Mouse (Mus musculus) Patski (cell line): ENCODE results near the gene Primpol. TPM values are rescaled to one million over a fixed set of nuclear protein-coding genes. Genes with fewer than 3 reads are reported as not detected.
"Not testable (repeated sequence)": the region's sequence is repeated elsewhere in the genome, so short reads cannot be mapped to it uniquely, and the experiment has no call there.

Experiments used
- ATAC-seq: fragments of 100-300 bp; one replicate; pipeline ENCODE4 v1.8.0; 2021
- CTCF ChIA-PET: fragments of 350-600 bp; sonication (Branson Sonifier 250); formaldehyde crosslinking; loops from one replicate; lab custom pipeline; 2022; ENCODE audit warnings: inconsistent platforms; lab: Charles Lee
- POLR2A ChIA-PET: fragments of 350-600 bp; sonication (Branson Sonifier 250); formaldehyde crosslinking; loops from one replicate; lab custom pipeline; 2022; ENCODE audit warnings: antibody characterized with exemption, inconsistent platforms; lab: Charles Lee
- DNase-seq: peaks from one replicate; pipeline ENCODE4 v3.0.0-alpha.2; 2011; ENCODE audit warnings: low read depth, low spot score
- H3K27me3 ChIP-seq: fragments of 371-371 bp; one replicate; pipeline ENCODE4 v1.5.1; 2021
- CTCF ChIP-seq: fragments of 100-300 bp; IDR thresholded peaks from one replicate; pipeline ENCODE4 v1.5.1; 2021
- in situ Hi-C: fragments of 300-500 bp; cut with MboI; formaldehyde crosslinking; loops from 3 replicates; pipeline ENCODE4 v1.11.1; 2018; ENCODE audit warnings: low pct_unique_long_range_greater_than_20kb, mixed read lengths
- polyA plus RNA-seq: library from polyadenylated mRNA; unstranded; gene quantifications from one replicate; pipeline ENCODE4 v1.2.3, GENCODE M21; 2021

The Primpol gene
- polyA plus RNA-seq, 1 experiment from 2014 or later: 14.0 TPM

DNA sequence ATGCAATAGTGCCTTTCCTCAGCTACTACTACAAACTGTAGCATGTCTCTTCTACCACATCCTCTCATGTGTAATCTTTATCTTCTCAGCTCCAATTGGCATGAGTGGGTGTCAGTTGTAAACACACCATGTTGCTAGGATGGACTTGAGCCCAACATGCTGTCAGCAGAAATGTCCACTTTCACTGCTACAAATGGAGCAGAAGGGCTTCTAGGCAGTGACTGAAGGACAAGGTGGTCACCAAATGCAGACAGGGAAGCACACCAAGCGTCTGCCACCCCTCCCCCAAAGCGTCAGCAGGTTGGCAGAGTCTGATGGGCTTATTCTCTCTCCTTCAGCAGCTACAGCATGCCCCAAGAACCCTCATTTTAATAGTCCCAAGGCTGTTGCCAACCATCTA lies 23.2 kb downstream of the Primpol start:
- CTCF ChIA-PET: interaction anchor here (2.2 kb wide), 1 partner anchor 8 kb away, joined by 6 read pairs; no protein-coding TSS in a partner anchor
- POLR2A ChIA-PET: no interaction called here
- TF ChIP-seq CTCF: no peak
- in situ Hi-C loops: no loop called here
- ATAC-seq (no peak), DNase-seq (no peak)
- H3K27me3 ChIP-seq: no peaks in the 10 kb centered on the region

DNA sequence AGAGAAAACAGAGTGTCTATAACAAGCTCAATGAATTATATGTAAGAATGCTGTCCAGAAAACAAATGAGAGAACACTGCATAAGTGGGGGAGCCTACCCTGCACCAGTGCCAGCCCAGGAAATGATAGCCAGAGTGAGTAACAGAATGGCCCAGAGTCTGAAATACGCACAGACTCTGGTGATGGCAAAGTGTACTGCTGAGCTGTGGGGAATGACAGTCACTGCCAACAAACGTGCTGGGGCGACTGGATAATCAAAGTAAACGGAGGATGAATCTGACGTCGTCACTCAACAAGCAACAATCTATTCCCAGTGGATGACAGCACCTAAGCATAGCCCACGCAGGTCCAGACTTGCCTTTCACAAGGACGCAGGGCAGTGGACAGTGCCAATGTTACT lies 23.9 kb downstream of the Primpol start:
- no peak for TF ChIP-seq CTCF
- DNase-seq (no peak), ATAC-seq (no peak)
- no peaks in the 10 kb centered on the region for H3K27me3 ChIP-seq
- in situ Hi-C loops: no loop called here
- ChIA-PET POLR2A (no interaction called here), CTCF (interaction anchor here (2.2 kb wide), 1 partner anchor 8 kb away, joined by 6 read pairs; no protein-coding TSS in a partner anchor)

DNA sequence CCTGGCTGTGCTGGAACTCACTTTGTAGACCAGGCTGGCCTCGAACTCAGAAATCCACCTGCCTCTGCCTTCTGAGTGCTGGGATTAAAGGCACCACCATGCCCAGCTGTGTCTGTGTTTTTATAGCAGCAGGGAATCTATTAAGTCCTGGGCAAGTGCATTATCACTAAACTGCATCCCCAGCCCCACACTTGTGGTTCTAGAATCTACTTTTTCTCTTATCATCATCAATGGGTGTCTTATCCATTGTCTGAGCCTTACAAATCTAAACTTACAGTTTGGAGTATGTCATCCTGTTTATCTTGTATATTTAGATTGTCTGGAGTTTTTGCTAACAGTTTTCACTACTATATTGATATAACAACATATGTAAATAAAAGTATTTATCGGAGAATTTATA lies 28.3 kb downstream of the Primpol start:
- DNase-seq: no peak
- no peak for TF ChIP-seq CTCF
- no peaks in the 10 kb centered on the region for H3K27me3 ChIP-seq
- in situ Hi-C loops: no loop called here
- ChIA-PET CTCF (no interaction called here), POLR2A (no interaction called here)
- ATAC-seq: no peak

GRCm38 (mm10) chr8:46587911-46588310 lies 29.1 kb downstream of the Primpol start:
- DNase-seq (no peak), ATAC-seq (no peak)
- CTCF ChIA-PET: no interaction called here
- no peak for TF ChIP-seq CTCF
- in situ Hi-C loops: no loop called here
- POLR2A ChIA-PET: no interaction called here
- no peaks in the 10 kb centered on the region for H3K27me3 ChIP-seq

- DNase-seq: no peak
- no peak for TF ChIP-seq CTCF
- ChIA-PET POLR2A (no interaction called here), CTCF (no interaction called here)
- ATAC-seq: no peak
- in situ Hi-C loops: no loop called here
- no peaks in the 10 kb centered on the region for H3K27me3 ChIP-seq
Measured at GRCm38 (mm10) chr8:46585576-46585975, 31.4 kb downstream of the Primpol start.

DNA sequence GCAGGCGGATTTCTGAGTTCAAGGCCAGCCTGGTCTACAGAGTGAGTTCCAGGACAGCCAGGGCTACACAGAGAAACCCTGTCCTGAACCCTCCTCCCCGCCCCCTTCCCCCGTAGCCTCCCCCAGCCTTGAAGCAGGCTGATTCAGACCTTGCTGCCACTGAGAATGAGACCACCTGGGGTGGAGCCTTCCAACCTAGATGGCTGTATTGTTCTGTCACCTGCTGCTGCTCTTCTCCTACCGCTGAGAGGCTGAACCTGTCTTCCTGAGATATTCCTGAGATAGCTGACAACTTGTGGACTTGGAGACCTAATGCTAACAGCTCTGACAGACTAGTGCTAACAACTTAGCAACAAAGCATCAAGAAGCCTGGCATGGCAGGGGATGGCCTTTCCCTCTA lies 32.7 kb downstream of the Primpol start:
- POLR2A ChIA-PET: not testable (repeated sequence)

DNA sequence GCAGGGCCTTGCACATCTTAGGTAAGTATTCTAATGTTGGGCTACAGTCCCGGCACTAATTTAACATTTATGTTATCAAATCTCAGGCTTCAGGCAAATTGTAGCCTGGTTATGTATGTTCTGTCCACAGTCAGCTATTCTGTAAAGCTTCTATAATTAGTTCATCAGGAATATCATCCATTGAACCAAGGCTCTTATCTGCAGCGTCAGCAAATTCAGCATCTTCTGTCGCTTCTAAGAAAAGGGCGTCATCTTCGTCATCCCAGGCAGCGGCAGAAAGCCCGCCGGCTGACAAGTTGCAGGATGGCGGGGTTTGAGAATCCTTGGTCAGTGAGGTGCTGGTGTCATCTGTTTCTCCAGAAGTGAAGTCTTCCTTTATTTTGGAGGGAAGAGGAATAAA lies 38.2 kb downstream of the Primpol start:
- in situ Hi-C loops: no loop called here
- TF ChIP-seq CTCF: no peak
- no peaks in the 10 kb centered on the region for H3K27me3 ChIP-seq
- CTCF ChIA-PET: no interaction called here
- POLR2A ChIA-PET: no interaction called here
- DNase-seq: no peak
- no peak for ATAC-seq

More for the DNA sequence above, 32.7 kb downstream of the Primpol start:
- in situ Hi-C loops, CTCF ChIA-PET, H3K27me3 ChIP-seq, DNase-seq, ATAC-seq: not testable (repeated sequence)

- ATAC-seq (no peak), DNase-seq (no peak)
- TF ChIP-seq CTCF: no peak
- CTCF ChIA-PET: no interaction called here
- POLR2A ChIA-PET: interaction anchor here (0.6 kb wide), 1 partner anchor 45 kb away, joined by 3 read pairs; no protein-coding TSS in a partner anchor
- no peaks in the 10 kb centered on the region for H3K27me3 ChIP-seq
- in situ Hi-C loops: no loop called here
Measured at GRCm38 (mm10) chr8:46573964-46574363, 43.0 kb downstream of the Primpol start.

- POLR2A ChIA-PET: no interaction called here
- no peaks in the 10 kb centered on the region for H3K27me3 ChIP-seq
- in situ Hi-C loops: no loop called here
- DNase-seq (no peak), ATAC-seq (no peak)
- CTCF ChIA-PET: no interaction called here
- no peak for TF ChIP-seq CTCF
Measured at GRCm38 (mm10) chr8:46573446-46573845, 43.6 kb downstream of the Primpol start.

DNA sequence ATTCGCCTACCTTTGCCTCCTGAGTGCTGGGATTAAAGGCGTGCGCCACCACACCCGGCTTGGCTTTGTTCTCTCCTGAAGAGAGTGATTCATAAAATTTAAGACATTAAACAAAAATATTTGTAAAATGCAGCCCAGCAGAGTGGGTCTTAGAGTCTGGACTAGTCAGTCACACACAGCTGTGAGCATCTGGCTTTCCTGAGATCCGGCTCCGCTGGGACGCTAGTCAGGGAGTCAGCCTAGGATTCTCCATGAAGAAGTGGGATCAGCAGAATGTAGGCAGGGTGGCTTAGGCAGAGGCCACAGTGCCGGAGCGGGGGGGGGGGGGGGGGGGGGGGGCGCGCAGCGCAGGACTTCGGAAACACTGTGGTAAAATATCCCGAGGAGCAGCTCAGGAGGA lies 46.3 kb downstream of the Primpol start:
- in situ Hi-C loops: no loop called here

GRCm38 (mm10) chr8:46569659-46570441 lies 47.2 kb downstream of the Primpol start:
- no peaks in the 10 kb centered on the region for H3K27me3 ChIP-seq
- in situ Hi-C loops: no loop called here
- CTCF ChIA-PET: no interaction called here
- no peak for DNase-seq
- TF ChIP-seq CTCF: no peak
- ATAC-seq: no peak
- POLR2A ChIA-PET: no interaction called here

More for the DNA sequence above, 46.3 kb downstream of the Primpol start:
- no peaks in the 10 kb centered on the region for H3K27me3 ChIP-seq
- ChIA-PET POLR2A (no interaction called here), CTCF (no interaction called here)
- DNase-seq (no peak), ATAC-seq (no peak)
- no peak for TF ChIP-seq CTCF
